Mouse (Mus musculus) brain, embryonic 14.5 days (tissue): ENCODE measurements around the gene Mup11. TPM values are rescaled to one million over a fixed set of nuclear protein-coding genes. Genes with fewer than 3 reads are reported as not detected.
"Not testable (repeated sequence)": the region's sequence is repeated elsewhere in the genome, so short reads cannot be mapped to it uniquely, and the experiment has no call there.

Experiments used
- DNase-seq: peaks from one replicate; pipeline ENCODE4 v3.0.0-alpha.2; 2011; ENCODE audit warnings: low read depth
- polyA plus RNA-seq: library from polyadenylated mRNA; depleted of rRNA; stranded (reverse); fragments of >200 nt; gene quantifications from 2 replicates; pipeline ENCODE4 v1.2.3, GENCODE M21; 2012; rRNA removed

Mup11 gene
- 0.28 TPM in 1 of 2 replicates, not detected in the other for polyA plus RNA-seq

DNA sequence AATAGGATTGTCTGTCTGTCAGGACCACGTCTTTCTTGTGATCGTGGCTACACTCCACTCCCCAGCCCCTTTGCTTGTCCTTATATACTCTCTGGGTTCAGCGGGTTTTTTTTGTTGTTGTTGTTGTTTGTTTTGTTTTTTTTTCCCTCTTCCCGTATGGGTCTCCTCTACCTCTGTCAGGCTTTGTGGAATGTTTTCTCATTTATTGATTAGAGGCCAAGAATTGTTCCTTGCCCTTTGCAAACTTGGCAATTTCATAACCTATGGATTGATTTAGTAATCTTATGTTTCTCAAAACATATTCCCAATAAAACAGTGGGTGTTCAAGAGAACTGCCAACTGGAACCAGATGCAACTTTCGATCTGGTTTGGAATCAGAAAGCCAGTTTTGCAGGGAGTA, at the start of gene Mup11:
Gene Mup11, minus strand, starts transcription at position 101 of the 400 bp plus-strand sequence.
- not testable (repeated sequence) for DNase-seq

Other genes starting within 250 kb of the Mup11 start
- not detected in 2 replicates for gene Mup9, start 240.5 kb downstream of the Mup11 start, polyA plus RNA-seq
- not detected in 2 replicates for gene Mup1, start 160.5 kb downstream of the Mup11 start, polyA plus RNA-seq
- gene Mup10, start 80.2 kb downstream of the Mup11 start, polyA plus RNA-seq: not detected in 2 replicates
- not detected in 2 replicates for gene Mup12, start 78.9 kb upstream of the Mup11 start, polyA plus RNA-seq
- not detected in 2 replicates for gene Mup22, start 159.1 kb upstream of the Mup11 start, polyA plus RNA-seq